Mouse (Mus musculus): ENCODE measurements around the gene Gm10518.

- TF ChIP-seq CTCF (IDR thresholded peaks at IDR 0.05; ENCODE audit: low read depth, low read length) = no peak
- TF ChIP-seq GATA1 (IDR thresholded peaks at IDR 0.05; ENCODE audit: borderline replicate concordance, low read length) = no peak
- TF ChIP-seq POLR2AphosphoS5 (IDR thresholded peaks at IDR 0.05; ENCODE audit: insufficient replicate concordance, low read depth, low read length) = no peak
These were observed 24.9 kb downstream of the Gm10518 start for GRCm38 (mm10) chr1:179828051-179828450.

All from G1E (cell line).